Mouse (Mus musculus) embryonic fibroblast, embryonic 13.5 days (primary cell): Measurements from ENCODE around the gene Itpr1. TPM values are rescaled to one million over a fixed set of nuclear protein-coding genes. Genes with fewer than 3 reads are reported as not detected.

Experiments
- H3K27ac ChIP-seq: 2 replicates; pipeline ENCODE4 v1.5.1; 2012; ENCODE audit warnings: low read length, control low read depth, inconsistent platforms; ENCODE audit not compliant: insufficient read depth
- H3K4me1 ChIP-seq: 2 replicates; pipeline ENCODE4 v1.6.1; 2011; ENCODE audit warnings: low read length; ENCODE audit not compliant: control insufficient read depth, insufficient read depth
- H3K4me3 ChIP-seq: 2 replicates; pipeline ENCODE4 v1.5.1; 2011; ENCODE audit warnings: mild to moderate bottlenecking, control low read depth, low read length; ENCODE audit not compliant: insufficient read depth
- CTCF ChIP-seq: IDR thresholded peaks from 2 replicates; pipeline ENCODE4 v1.5.1; 2011; ENCODE audit warnings: mild to moderate bottlenecking, control low read depth, low read length, moderate library complexity, borderline replicate concordance; ENCODE audit not compliant: insufficient read depth
- POLR2A ChIP-seq: IDR thresholded peaks from 2 replicates; pipeline ENCODE4 v1.6.1; 2011; ENCODE audit warnings: low read depth, mild to moderate bottlenecking, control low read depth, low read length, moderate library complexity
- polyA plus RNA-seq: library from polyadenylated mRNA; stranded (reverse); fragments of >200 nt; gene quantifications from 2 replicates; pipeline ENCODE4 v1.2.4, GENCODE M21; 2011; ENCODE audit warnings: low read depth; ENCODE audit not compliant: missing spikeins, insufficient read length

Itpr1 gene
- polyA plus RNA-seq, 1 experiment, result 38.0 TPM

- Histone ChIP-seq H3K4me1 (no peaks in the 10 kb centered on the region), H3K4me3 (no peak overlapping the region), H3K27ac (no peak overlapping the region)
- TF ChIP-seq CTCF, result no peak
- TF ChIP-seq POLR2A, result no peak
These were observed 78.7 kb downstream of the Itpr1 start for GRCm38 (mm10) chr6:108291556-108291955.

- Histone ChIP-seq H3K4me3 (no peak overlapping the region), H3K4me1 (peaks cover 9% of the 10 kb centered on the region; the same call in 1 of the 2 replicates), H3K27ac (no peak overlapping the region)
- TF ChIP-seq CTCF, result no peak
- TF ChIP-seq POLR2A, result no peak
These were observed 89.0 kb downstream of the Itpr1 start for GRCm38 (mm10) chr6:108301856-108302255.

- TF ChIP-seq POLR2A (no peak), CTCF (no peak)
- Histone ChIP-seq H3K4me3 (no peak overlapping the region), H3K27ac (no peak overlapping the region), H3K4me1 (peaks cover 9% of the 10 kb centered on the region; the same call in 1 of the 2 replicates)
These were observed 91.0 kb downstream of the Itpr1 start for GRCm38 (mm10) chr6:108303619-108304567.

- Histone ChIP-seq H3K4me3 (no peak overlapping the region), H3K4me1 (peaks cover 9% of the 10 kb centered on the region; the same call in 1 of the 2 replicates), H3K27ac (peak overlapping the region; percentile 51)
- no peak for TF ChIP-seq POLR2A
- no peak for TF ChIP-seq CTCF
These were observed 92.4 kb downstream of the Itpr1 start for GRCm38 (mm10) chr6:108305171-108305779.

- TF ChIP-seq CTCF, result no peak
- TF ChIP-seq POLR2A, result peak; percentile 35
- Histone ChIP-seq H3K4me3 (no peak overlapping the region), H3K27ac (peak overlapping the region; percentile 77), H3K4me1 (peaks cover 9% of the 10 kb centered on the region; the same call in 1 of the 2 replicates)
These were observed 93.3 kb downstream of the Itpr1 start for GRCm38 (mm10) chr6:108306240-108306639.

- Histone ChIP-seq H3K4me3 (no peak overlapping the region), H3K4me1 (peaks cover 9% of the 10 kb centered on the region; the same call in 1 of the 2 replicates), H3K27ac (peak overlapping the region; percentile 77)
- no peak for TF ChIP-seq POLR2A
These were observed 94.2 kb downstream of the Itpr1 start for GRCm38 (mm10) chr6:108306910-108307584.

GRCm38 (mm10) chr6:108307770-108308169, 94.9 kb downstream of the Itpr1 start:
- no peak for TF ChIP-seq CTCF
- TF ChIP-seq POLR2A, result no peak
- Histone ChIP-seq H3K4me1 (peaks cover 10% of the 10 kb centered on the region), H3K27ac (no peak overlapping the region), H3K4me3 (no peak overlapping the region)

- Histone ChIP-seq H3K4me1 (peaks cover 15% of the 10 kb centered on the region), H3K27ac (no peak overlapping the region), H3K4me3 (no peak overlapping the region)
- no peak for TF ChIP-seq CTCF
- TF ChIP-seq POLR2A, result no peak
These were observed 96.7 kb downstream of the Itpr1 start for GRCm38 (mm10) chr6:108309391-108310182.

GRCm38 (mm10) chr6:108313056-108313455, 100.2 kb downstream of the Itpr1 start:
- TF ChIP-seq CTCF, result no peak
- TF ChIP-seq POLR2A, result no peak
- peaks cover 6% of the 10 kb centered on the region for H3K4me1 ChIP-seq
- no peak overlapping the region for H3K27ac ChIP-seq
- H3K4me3 ChIP-seq, result no peak overlapping the region
